Mouse (Mus musculus) forebrain, embryonic 14.5 days (tissue): ENCODE results near the gene Gm21943. TPM values are rescaled to one million over a fixed set of nuclear protein-coding genes. Genes with fewer than 3 reads are reported as not detected.
"Not testable (repeated sequence)": the region's sequence is repeated elsewhere in the genome, so short reads cannot be mapped to it uniquely, and the experiment has no call there.

Experiments
- ATAC-seq: fragments of 200-750 bp; cut with Nextera tagmentation; 2 replicates; pipeline ENCODE4 v1.8.0; 2017; ENCODE audit warnings: mild to moderate bottlenecking, moderate library complexity
- DNase-seq: peaks from one replicate; pipeline ENCODE4 v3.0.0-alpha.2; 2015; ENCODE audit warnings: low spot score
- H3K27ac ChIP-seq: fragments of 300-500 bp; sonication (generic); 2 replicates; pipeline ENCODE4 v1.5.1; 2014; ENCODE audit warnings: low read depth, mild to moderate bottlenecking, control low read depth, low read length, moderate library complexity
- H3K27me3 ChIP-seq: fragments of 300-500 bp; sonication (generic); replicated peaks from 2 replicates; pipeline ENCODE4 v1.6.1; 2014; ENCODE audit warnings: low read length, control low read depth, mixed read lengths; ENCODE audit not compliant: control insufficient read depth, insufficient read depth
- H3K36me3 ChIP-seq: fragments of 300-500 bp; sonication (generic); 2 replicates; pipeline ENCODE4 v1.6.1; 2014; ENCODE audit warnings: low read length, control low read depth; ENCODE audit not compliant: control insufficient read depth, insufficient read depth
- H3K4me1 ChIP-seq: fragments of 300-500 bp; sonication (generic); 2 replicates; pipeline ENCODE4 v1.6.1; 2014; ENCODE audit warnings: antibody characterized with exemption, low read length, control low read depth; ENCODE audit not compliant: control insufficient read depth, insufficient read depth
- H3K4me2 ChIP-seq: fragments of 300-500 bp; sonication (generic); 2 replicates; pipeline ENCODE4 v1.6.1; 2014; ENCODE audit warnings: mild to moderate bottlenecking, control low read depth, low read length
- H3K4me3 ChIP-seq: fragments of 300-500 bp; sonication (generic); 2 replicates; pipeline ENCODE4 v1.5.1; 2014; ENCODE audit warnings: low read depth, low read length, control low read depth
- H3K9ac ChIP-seq: fragments of 300-500 bp; sonication (generic); 2 replicates; pipeline ENCODE4 v1.6.1; 2014; ENCODE audit warnings: mild to moderate bottlenecking, low read length, control low read depth, moderate library complexity
- H3K9me3 ChIP-seq: fragments of 300-500 bp; sonication (generic); replicated peaks from 2 replicates; pipeline ENCODE4 v1.6.1; 2016; ENCODE audit warnings: low read length, control low read depth, mixed read lengths; ENCODE audit not compliant: control insufficient read depth
- WGBS: fragments of 180-500 bp; shearing (Covaris S2); extraction: QIAGEN DNeasy Blood & Tissue Kit; methylation state at CpG from one replicate; pipeline ENCODE4 v1.1.7; 2014; 5-methylcytosine and 5-hydroxymethylcytosine counted together
- polyA plus RNA-seq: library from polyadenylated mRNA; unstranded; fragments of >200 nt; fragmentation: Nextera tagmentation; extraction: Ambion mirVana; gene quantifications from 2 replicates; pipeline ENCODE4 v1.2.1, GENCODE M21; 2014

Gm21943 gene
- not detected in 2 replicates for polyA plus RNA-seq

DNA sequence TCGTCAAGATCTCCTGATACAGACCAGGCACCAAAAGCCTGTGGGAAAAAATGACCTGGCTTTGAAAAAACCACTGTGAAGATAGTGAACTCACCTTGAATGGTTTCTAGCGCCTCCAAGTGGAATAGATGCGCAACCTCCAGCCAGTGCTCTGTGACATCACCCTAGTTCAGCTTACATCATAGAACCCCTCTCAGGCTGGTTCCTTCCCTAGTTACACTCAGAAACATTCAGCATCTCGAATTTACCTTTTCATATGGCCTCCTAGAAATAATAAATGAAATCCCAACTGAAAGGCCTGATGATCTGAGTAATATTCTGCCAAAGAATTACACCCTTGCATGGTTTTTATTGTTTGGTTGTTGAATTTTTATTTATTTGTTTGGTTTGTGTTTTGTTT is at the start of gene Gm21943:
Gene Gm21943 (minus strand): TSS at position 101 of the 400 bp plus-strand sequence.
- DNase-seq, H3K36me3 ChIP-seq, H3K4me3 ChIP-seq, H3K4me2 ChIP-seq, H3K4me1 ChIP-seq, ATAC-seq, H3K9me3 ChIP-seq, H3K27ac ChIP-seq, H3K27me3 ChIP-seq, H3K9ac ChIP-seq: not testable (repeated sequence)
- WGBS: no CpG with 5 or more reads among the region's 4 CpGs

Other genes starting within 250 kb of the Gm21943 start
- gene Gm28961, start 172.0 kb upstream of the Gm21943 start, polyA plus RNA-seq: not detected in 2 replicates